In genomic region chrY:90741452-90742260, GRCm38 (mm10) we compare ENCODE assay signal across 9 mouse cellular contexts. TPM values are rescaled to one million over a fixed set of nuclear protein-coding genes. Genes with fewer than 3 reads are reported as not detected.
DNase-seq lines count a peak whose midpoint lies in the region; ATAC-seq and TF ChIP-seq lines count a peak whose summit lies in the region.
"Not testable (repeated sequence)": the region's sequence is repeated elsewhere in the genome, so short reads cannot be mapped to it uniquely, and the experiment has no call there.
"Had no signal": no experiment of that assay in that cellular context is flagged by ENCODE, and none has a peak within 500 bp of the region (broad histone marks: within the 10 kb centered on the region; RNA-seq: fewer than 3 reads in every experiment).

No protein-coding gene starts in this region.

- 82% methylated on average over 42 of the region's 43 CpGs for WGBS in embryonic facial prominence, embryonic 15.5 days
- WGBS in heart, embryonic 14.5 days = 85% methylated on average over 43 of the region's 43 CpGs
- 84% methylated on average over 42 of the region's 43 CpGs for WGBS in kidney, embryonic 16.5 days
- 79% methylated on average over 42 of the region's 43 CpGs for WGBS in liver, embryonic 12.5 days (ENCODE audit: insufficient replicate concordance)
- WGBS in neural tube, embryonic 11.5 days = 82% methylated on average over 43 of the region's 43 CpGs
- 86% methylated on average over 43 of the region's 43 CpGs for WGBS in stomach, postnatal 0 days

- H3K79me2 ChIP-seq in C2C12 (ENCODE audit: control insufficient read depth, insufficient read depth) = not testable (repeated sequence)

- not testable (repeated sequence) for H3K79me3 ChIP-seq in C2C12 (ENCODE audit: low read depth)

- H3ac ChIP-seq in C2C12 (ENCODE audit: control insufficient read depth, insufficient read length, low read depth) = not testable (repeated sequence)

- peak; percentile 48 for DNase-seq in brain, embryonic 14.5 days (ENCODE audit: low read depth)
- DNase-seq in neural tube, embryonic 11.5 days (ENCODE audit: low spot score) = peak; percentile 65
- DNase-seq in stomach, postnatal 0 days (ENCODE audit: low spot score) = peak; percentile 75

- not testable (repeated sequence) for H3K9ac ChIP-seq in embryonic facial prominence, embryonic 15.5 days; heart, embryonic 14.5 days (ENCODE audit: low read length); kidney, embryonic 16.5 days (replicated peaks; ENCODE audit: low read length); liver, embryonic 12.5 days; neural tube, embryonic 11.5 days (ENCODE audit: low read length); stomach, postnatal 0 days (ENCODE audit: low read length)

- H3K27me3 ChIP-seq in C2C12 (ENCODE audit: control insufficient read depth, insufficient read depth, insufficient read length); embryonic facial prominence, embryonic 15.5 days; heart, embryonic 14.5 days (ENCODE audit: control insufficient read depth, insufficient read depth, low read length); kidney, embryonic 16.5 days (ENCODE audit: insufficient read depth, low read length); liver, embryonic 12.5 days (replicated peaks); neural tube, embryonic 11.5 days (ENCODE audit: control insufficient read depth, insufficient read depth, low read length); stomach, postnatal 0 days (ENCODE audit: control insufficient read depth, insufficient read depth, low read length): not testable (repeated sequence)

- peak; percentile 55 for ATAC-seq in embryonic facial prominence, embryonic 15.5 days (ENCODE audit: insufficient number of reproducible peaks, low FRiP score, low TSS enrichment, low read depth)
- ATAC-seq in heart, embryonic 14.5 days (ENCODE audit: insufficient number of reproducible peaks, insufficient read depth, low FRiP score, low read depth) = peak; percentile 29
- ATAC-seq in kidney, embryonic 16.5 days (ENCODE audit: low FRiP score, low TSS enrichment) = peak; percentile 53
- ATAC-seq in liver, embryonic 12.5 days = peak; percentile 42
- peak; percentile 43 for ATAC-seq in neural tube, embryonic 11.5 days (ENCODE audit: insufficient read depth, low FRiP score, low TSS enrichment)
- ATAC-seq in stomach, postnatal 0 days (ENCODE audit: low FRiP score, low TSS enrichment) = not testable (repeated sequence)

- not testable (repeated sequence) for H3K4me2 ChIP-seq in embryonic facial prominence, embryonic 15.5 days (replicated peaks); heart, embryonic 14.5 days (ENCODE audit: low read length); kidney, embryonic 16.5 days (replicated peaks; ENCODE audit: low read depth, low read length); liver, embryonic 12.5 days; neural tube, embryonic 11.5 days (ENCODE audit: low read depth); stomach, postnatal 0 days (replicated peaks; ENCODE audit: low read depth)

- H3K27ac ChIP-seq in embryonic facial prominence, embryonic 15.5 days (replicated peaks); heart, embryonic 14.5 days (replicated peaks in 1 of 2; ENCODE audit: control insufficient read depth in 1 of 2, insufficient read depth in 1 of 2, low read depth in 2 of 2, low read length in 2 of 2); kidney, embryonic 16.5 days (ENCODE audit: low read length); liver, embryonic 12.5 days; neural tube, embryonic 11.5 days (ENCODE audit: low read depth, low read length); stomach, postnatal 0 days (replicated peaks): not testable (repeated sequence)

- H3K4me1 ChIP-seq in embryonic facial prominence, embryonic 15.5 days; heart, embryonic 14.5 days (ENCODE audit: control insufficient read depth in 2 of 2, insufficient read depth in 2 of 2, low read length in 2 of 2); kidney, embryonic 16.5 days (ENCODE audit: insufficient read depth, low read length); liver, embryonic 12.5 days; neural tube, embryonic 11.5 days (ENCODE audit: control insufficient read depth, insufficient read depth, low read length); stomach, postnatal 0 days (replicated peaks; ENCODE audit: control insufficient read depth, insufficient read depth): not testable (repeated sequence)

- not testable (repeated sequence) for TF ChIP-seq POLR2A in brain, embryonic 14.5 days (IDR thresholded peaks at IDR 0.05; ENCODE audit: borderline replicate concordance, extremely low read depth, insufficient read depth, insufficient read length, poor library complexity, severe bottlenecking)

- peaks cover 50% of the 10 kb centered on the region for H3K9me3 ChIP-seq in embryonic facial prominence, embryonic 15.5 days (replicated peaks)
- peaks cover 67% of the 10 kb centered on the region for H3K9me3 ChIP-seq in heart, embryonic 14.5 days (ENCODE audit: control insufficient read depth, low read length)
- H3K9me3 ChIP-seq in kidney, embryonic 16.5 days (ENCODE audit: low read length) = peaks cover 52% of the 10 kb centered on the region
- peaks cover 56% of the 10 kb centered on the region for H3K9me3 ChIP-seq in liver, embryonic 12.5 days (replicated peaks)
- H3K9me3 ChIP-seq in neural tube, embryonic 11.5 days (ENCODE audit: control insufficient read depth, low read length) = peaks cover 44% of the 10 kb centered on the region
- H3K9me3 ChIP-seq in stomach, postnatal 0 days (ENCODE audit: control insufficient read depth, low read length) = peaks cover 22% of the 10 kb centered on the region

- not testable (repeated sequence) for TF ChIP-seq CTCF in C2C12 (IDR thresholded peaks at IDR 0.05; ENCODE audit: control insufficient read depth, insufficient read depth, insufficient read length); brain, embryonic 14.5 days (IDR thresholded peaks at IDR 0.05; ENCODE audit: borderline replicate concordance, extremely low read depth, insufficient read depth, insufficient read length); stomach, postnatal 0 days (IDR thresholded peaks at IDR 0.05; ENCODE audit: low read depth)

- peaks cover 22% of the 10 kb centered on the region for H3K36me3 ChIP-seq in C2C12 (ENCODE audit: control insufficient read depth, insufficient read depth)
- H3K36me3 ChIP-seq in embryonic facial prominence, embryonic 15.5 days = peaks cover 42% of the 10 kb centered on the region
- peaks cover 57% of the 10 kb centered on the region for H3K36me3 ChIP-seq in heart, embryonic 14.5 days (ENCODE audit: control insufficient read depth, insufficient read depth, low read length)
- peaks cover 55% of the 10 kb centered on the region for H3K36me3 ChIP-seq in kidney, embryonic 16.5 days (ENCODE audit: insufficient read depth, low read length)
- H3K36me3 ChIP-seq in liver, embryonic 12.5 days = peaks cover 58% of the 10 kb centered on the region
- peaks cover 36% of the 10 kb centered on the region for H3K36me3 ChIP-seq in neural tube, embryonic 11.5 days (ENCODE audit: control insufficient read depth, insufficient read depth, low read length)
- H3K36me3 ChIP-seq in stomach, postnatal 0 days (ENCODE audit: control insufficient read depth, insufficient read depth, low read length) = peaks cover 24% of the 10 kb centered on the region

- TF ChIP-seq EP300 in stomach, postnatal 0 days (optimal IDR thresholded peaks at IDR 0.05) = not testable (repeated sequence)

- peak overlapping the region; percentile 16 for H3K4me3 ChIP-seq in C2C12 (ENCODE audit: insufficient read depth, poor library complexity, severe bottlenecking)
- H3K4me3 ChIP-seq in embryonic facial prominence, embryonic 15.5 days (replicated peaks); heart, embryonic 14.5 days (ENCODE audit: control insufficient read depth in 1 of 2, insufficient read depth in 1 of 2, low read depth in 1 of 2, low read length in 2 of 2); kidney, embryonic 16.5 days (ENCODE audit: low read length); liver, embryonic 12.5 days; neural tube, embryonic 11.5 days (ENCODE audit: low read depth, low read length); stomach, postnatal 0 days (ENCODE audit: low read depth, low read length): not testable (repeated sequence)

RNA-seq across cellular contexts. Expression of gene Gm21860, which starts 13.0 kb away (rescaled TPM):
- polyA plus RNA-seq in C2C12 (2012; fragmentation: generic; extraction: Trizol) = not detected
- polyA plus RNA-seq in brain, embryonic 14.5 days (2012; rRNA removed) = not detected in 2 replicates
- not detected in 2 replicates for polyA plus RNA-seq in embryonic facial prominence, embryonic 15.5 days (2015; fragmentation: Nextera tagmentation; extraction: Ambion mirVana)
- not detected in 2 replicates for polyA plus RNA-seq in heart, embryonic 14.5 days (2014; fragmentation: Nextera tagmentation; extraction: Ambion mirVana)
- not detected in 2 replicates for polyA plus RNA-seq in kidney, embryonic 16.5 days (2015; fragmentation: Nextera tagmentation; extraction: Ambion mirVana)
- not detected in 2 replicates for polyA plus RNA-seq in liver, embryonic 12.5 days (2016; fragmentation: Nextera tagmentation; extraction: Ambion mirVana)
- not detected in 2 replicates for polyA plus RNA-seq in neural tube, embryonic 11.5 days (2014; fragmentation: Nextera tagmentation; extraction: Ambion mirVana)
- not detected in 2 replicates for polyA plus RNA-seq in stomach, postnatal 0 days (2015; fragmentation: Nextera tagmentation; extraction: Ambion mirVana)
- polyA plus RNA-seq: small intestine, adult 2 months had no signal

RNA-seq across cellular contexts. Expression of gene Gm47283, which starts 42.9 kb away (rescaled TPM):
- not detected for polyA plus RNA-seq in C2C12 (2012; fragmentation: generic; extraction: Trizol)
- not detected in 2 replicates for polyA plus RNA-seq in brain, embryonic 14.5 days (2012; rRNA removed)
- not detected in 2 replicates for polyA plus RNA-seq in embryonic facial prominence, embryonic 15.5 days (2015; fragmentation: Nextera tagmentation; extraction: Ambion mirVana)
- polyA plus RNA-seq in heart, embryonic 14.5 days (2014; fragmentation: Nextera tagmentation; extraction: Ambion mirVana) = not detected in 2 replicates
- polyA plus RNA-seq in kidney, embryonic 16.5 days (2015; fragmentation: Nextera tagmentation; extraction: Ambion mirVana) = not detected in 2 replicates
- polyA plus RNA-seq in liver, embryonic 12.5 days (2016; fragmentation: Nextera tagmentation; extraction: Ambion mirVana) = not detected in 2 replicates
- polyA plus RNA-seq in neural tube, embryonic 11.5 days (2014; fragmentation: Nextera tagmentation; extraction: Ambion mirVana) = not detected in 2 replicates
- polyA plus RNA-seq in stomach, postnatal 0 days (2015; fragmentation: Nextera tagmentation; extraction: Ambion mirVana) = not detected in 2 replicates
- polyA plus RNA-seq: small intestine, adult 2 months had no signal
